Mouse (Mus musculus): ENCODE measurements at regions not wholly inside any gene's neighbourhood (a gene's known extent, or its start where the extent isn't known, plus 50 kb on each side); places are given as distances from the start of the nearest gene placed in this dataset.

GRCm38 (mm10) chr1:51602071-51602470 is 123.8 kb upstream of the Nabp1 start:
- DNase-seq (ENCODE audit: low read depth, low spot score) = no peak

GRCm38 (mm10) chr1:51600425-51600824 is 122.2 kb upstream of the Nabp1 start:
- DNase-seq (ENCODE audit: low read depth, low spot score) = peak; percentile 74

GRCm38 (mm10) chr1:51596935-51597820 is 119.0 kb upstream of the Nabp1 start:
- peak; percentile 97 for DNase-seq (ENCODE audit: low read depth, low spot score)

GRCm38 (mm10) chr1:51594666-51595065 is 116.4 kb upstream of the Nabp1 start:
- no peak for DNase-seq (ENCODE audit: low read depth, low spot score)

- peak; percentile 73 for DNase-seq (ENCODE audit: low read depth, low spot score)
Measured at GRCm38 (mm10) chr1:51593621-51594441, 115.6 kb upstream of the Nabp1 start.

GRCm38 (mm10) chr1:51591886-51592285 is 113.7 kb upstream of the Nabp1 start:
- no peak for DNase-seq (ENCODE audit: low read depth, low spot score)

GRCm38 (mm10) chr1:51590606-51591400 is 112.6 kb upstream of the Nabp1 start:
- no peak for DNase-seq (ENCODE audit: low read depth, low spot score)

- DNase-seq (ENCODE audit: low read depth, low spot score) = peak; percentile 88
Measured at GRCm38 (mm10) chr1:51584925-51585424, 106.8 kb upstream of the Nabp1 start.

- no peak for DNase-seq (ENCODE audit: low read depth, low spot score)
Measured at GRCm38 (mm10) chr1:51583871-51584270, 105.6 kb upstream of the Nabp1 start.

- DNase-seq (ENCODE audit: low read depth, low spot score) = no peak
Measured at GRCm38 (mm10) chr1:51580074-51580473, 101.8 kb upstream of the Nabp1 start.

GRCm38 (mm10) chr1:51577701-51578100 is 99.5 kb upstream of the Nabp1 start:
- DNase-seq (ENCODE audit: low read depth, low spot score) = no peak

GRCm38 (mm10) chr1:51572314-51573078 is 94.3 kb upstream of the Nabp1 start:
- no peak for DNase-seq (ENCODE audit: low read depth, low spot score)

GRCm38 (mm10) chr1:51569625-51570024 is 91.4 kb upstream of the Nabp1 start:
- no peak for DNase-seq (ENCODE audit: low read depth, low spot score)

GRCm38 (mm10) chr1:51566170-51566649 is 88.0 kb upstream of the Nabp1 start:
- no peak for DNase-seq (ENCODE audit: low read depth, low spot score)

GRCm38 (mm10) chr1:51556616-51557015 is 78.4 kb upstream of the Nabp1 start:
- peak; percentile 20 for DNase-seq (ENCODE audit: low read depth, low spot score)

- DNase-seq (ENCODE audit: low read depth, low spot score) = no peak
Measured at GRCm38 (mm10) chr1:51553738-51554137, 75.5 kb upstream of the Nabp1 start.

- no peak for DNase-seq (ENCODE audit: low read depth, low spot score)
Measured at GRCm38 (mm10) chr1:51551624-51552023, 73.4 kb upstream of the Nabp1 start.

- DNase-seq (ENCODE audit: low read depth, low spot score) = no peak
Measured at GRCm38 (mm10) chr1:51542801-51543200, 64.6 kb upstream of the Nabp1 start.

GRCm38 (mm10) chr1:51539634-51540033 is 61.4 kb upstream of the Nabp1 start:
- no peak for DNase-seq (ENCODE audit: low read depth, low spot score)

- no peak for DNase-seq (ENCODE audit: low read depth, low spot score)
Measured at GRCm38 (mm10) chr1:51538836-51539235, 60.6 kb upstream of the Nabp1 start.

All from 3T3-L1 (cell line).